Mouse (Mus musculus) embryonic facial prominence, embryonic 15.5 days (tissue): ENCODE measurements around the gene Arhgap25. TPM values are rescaled to one million over a fixed set of nuclear protein-coding genes. Genes with fewer than 3 reads are reported as not detected.
"Not testable (repeated sequence)": the region's sequence is repeated elsewhere in the genome, so short reads cannot be mapped to it uniquely, and the experiment has no call there.

ENCODE experiments used
- ATAC-seq: fragments of 200-750 bp; cut with Nextera tagmentation; 2 replicates; pipeline ENCODE4 v1.8.0; 2017; ENCODE audit warnings: low read depth, moderate TSS enrichment; ENCODE audit not compliant: insufficient number of reproducible peaks, low FRiP score, low TSS enrichment
- H3K27ac ChIP-seq: fragments of 300-500 bp; sonication (generic); replicated peaks from 2 replicates; pipeline ENCODE4 v1.5.1; 2015; ENCODE audit warnings: mild to moderate bottlenecking, inconsistent platforms
- H3K27me3 ChIP-seq: fragments of 300-500 bp; sonication (generic); 2 replicates; pipeline ENCODE4 v1.6.1; 2015; ENCODE audit warnings: inconsistent platforms
- H3K36me3 ChIP-seq: fragments of 300-500 bp; sonication (generic); 2 replicates; pipeline ENCODE4 v1.6.1; 2015; ENCODE audit warnings: mild to moderate bottlenecking, inconsistent platforms
- H3K4me1 ChIP-seq: fragments of 300-500 bp; sonication (generic); 2 replicates; pipeline ENCODE4 v1.6.1; 2015; ENCODE audit warnings: inconsistent platforms
- H3K4me2 ChIP-seq: fragments of 300-500 bp; sonication (generic); replicated peaks from 2 replicates; pipeline ENCODE4 v1.6.1; 2015; ENCODE audit warnings: mild to moderate bottlenecking, inconsistent platforms
- H3K4me3 ChIP-seq: fragments of 300-500 bp; sonication (generic); replicated peaks from 2 replicates; pipeline ENCODE4 v1.5.1; 2015; ENCODE audit warnings: mild to moderate bottlenecking, inconsistent platforms
- H3K9ac ChIP-seq: fragments of 300-500 bp; sonication (generic); 2 replicates; pipeline ENCODE4 v1.6.1; 2015; ENCODE audit warnings: inconsistent platforms
- H3K9me3 ChIP-seq: fragments of 300-500 bp; sonication (generic); replicated peaks from 2 replicates; pipeline ENCODE4 v1.6.1; 2016; ENCODE audit warnings: inconsistent platforms
- WGBS: fragments of 180-500 bp; shearing (Covaris S2); methylation state at CpG from one replicate; pipeline ENCODE4 v1.1.7; 2015; 5-methylcytosine and 5-hydroxymethylcytosine counted together
- polyA plus RNA-seq: library from polyadenylated mRNA; unstranded; fragments of >200 nt; fragmentation: Nextera tagmentation; extraction: Ambion mirVana; gene quantifications from 2 replicates; pipeline ENCODE4 v1.2.1, GENCODE M21; 2015

The Arhgap25 gene
- 8.3 and 10.0 TPM in 2 replicates for polyA plus RNA-seq

DNA sequence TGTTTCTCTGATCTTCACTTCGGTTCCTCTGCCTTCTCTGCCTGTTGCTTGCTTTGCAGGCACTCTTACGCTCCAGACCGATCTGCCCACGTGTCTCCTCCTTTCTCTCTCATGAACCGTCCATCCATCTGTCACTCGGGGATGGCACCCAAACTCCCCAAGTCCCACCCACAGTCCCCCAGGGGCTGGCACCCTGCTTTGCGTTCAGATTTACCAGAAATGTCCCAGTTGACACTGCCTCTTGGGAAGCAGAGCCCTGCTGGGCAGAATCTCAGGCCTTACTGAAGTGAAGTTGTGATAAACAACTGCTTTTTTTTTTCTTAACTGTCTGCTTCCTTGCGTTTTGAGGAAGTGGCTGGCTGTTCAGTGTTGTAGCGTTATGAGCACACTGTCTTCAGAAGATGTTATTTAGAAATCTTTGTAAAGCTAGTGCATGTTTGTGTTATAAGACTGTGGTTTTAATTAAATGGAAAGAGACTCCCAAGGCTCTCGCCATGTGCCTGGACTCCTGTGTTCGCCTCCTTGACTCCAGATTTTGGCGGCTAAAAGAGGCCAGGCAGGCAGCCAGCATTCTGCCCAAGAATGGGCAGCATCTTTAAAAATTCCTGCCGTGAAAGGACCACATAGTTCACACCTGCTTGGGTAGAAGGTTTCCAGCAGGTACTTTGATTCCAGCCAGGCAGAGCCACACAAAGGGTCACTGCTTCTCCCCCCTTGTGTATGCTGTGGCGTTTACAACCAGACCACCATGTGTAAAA, at the start of gene Arhgap25:
TSS of gene Arhgap25 (minus strand) at position 307 of the 758 bp plus-strand sequence.
- Histone ChIP-seq H3K27me3 (no peaks in the 10 kb centered on the region), H3K4me3 (no peak within 1 kb of the TSS), H3K9ac (no peak within 1 kb of the TSS), H3K36me3 (no peaks in the 10 kb centered on the region), H3K4me2 (no peak within 1 kb of the TSS), H3K27ac (peak within 1 kb of the TSS; percentile 65), H3K4me1 (0 out of 2 replicates have a peak, but pooled peaks cover 8% of the 10 kb centered on the region), H3K9me3 (no peaks in the 10 kb centered on the region)
- WGBS: 44% methylated on average over 14 of the region's 14 CpGs
- ATAC-seq: no peak

DNA sequence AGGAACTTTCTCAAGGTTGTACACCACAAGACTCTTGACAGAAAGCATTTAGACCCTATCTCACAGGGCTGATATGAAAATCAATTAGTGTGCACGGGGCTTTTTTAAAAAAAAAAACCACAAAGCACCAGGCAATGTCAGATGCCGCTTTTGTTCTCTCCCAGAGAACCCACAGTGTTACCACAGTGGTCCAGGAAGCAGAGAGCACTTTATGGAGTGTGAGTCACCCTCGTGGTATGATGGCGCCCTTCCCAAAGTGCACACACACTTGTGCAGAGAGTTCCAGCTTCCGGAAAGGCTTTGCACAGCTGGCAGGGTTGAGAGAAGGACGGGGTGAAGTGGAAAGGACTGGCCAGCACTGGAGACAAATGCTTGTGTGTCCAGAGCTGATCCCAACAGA, 49.4 kb upstream of the Arhgap25 start:
- Histone ChIP-seq H3K36me3 (no peaks in the 10 kb centered on the region), H3K27ac (no peak overlapping the region), H3K27me3 (no peaks in the 10 kb centered on the region), H3K4me1 (0 out of 2 replicates have a peak, but pooled peaks cover 7% of the 10 kb centered on the region), H3K9ac (no peak overlapping the region), H3K9me3 (no peaks in the 10 kb centered on the region), H3K4me3 (no peak overlapping the region), H3K4me2 (no peak overlapping the region)
- peak; percentile 60 for ATAC-seq
- 50% methylated on average over 6 of the region's 6 CpGs for WGBS

DNA sequence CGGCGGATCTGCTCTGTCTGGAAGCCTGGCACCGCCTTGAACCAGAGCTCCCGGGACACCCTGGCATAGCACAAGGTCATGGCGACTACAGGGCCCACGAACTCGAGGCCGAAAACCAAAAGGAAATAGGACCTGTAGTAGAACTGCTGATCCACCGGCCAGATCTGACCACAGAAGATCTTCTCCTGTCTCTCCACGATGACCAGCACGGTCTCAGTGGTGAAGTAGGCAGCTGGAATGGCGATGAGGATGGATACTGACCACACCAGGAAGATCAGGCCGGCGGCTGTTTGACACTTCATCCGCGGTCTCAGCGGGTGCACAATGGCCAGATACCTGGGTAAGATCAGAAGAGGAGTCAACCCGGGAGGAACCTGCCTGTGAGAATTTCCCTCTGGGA, 48.5 kb upstream of the Arhgap25 start:
- no peak overlapping the region for H3K27ac ChIP-seq
- ATAC-seq: no peak
- WGBS: 88% methylated on average over 18 of the region's 18 CpGs
- no peaks in the 10 kb centered on the region for H3K9me3 ChIP-seq
- H3K27me3 ChIP-seq: no peaks in the 10 kb centered on the region
- 0 out of 2 replicates have a peak, but pooled peaks cover 7% of the 10 kb centered on the region for H3K4me1 ChIP-seq
- no peaks in the 10 kb centered on the region for H3K36me3 ChIP-seq
- H3K4me2 ChIP-seq: no peak overlapping the region
- H3K4me3 ChIP-seq: no peak overlapping the region
- no peak overlapping the region for H3K9ac ChIP-seq

GRCm38 (mm10) chr6:87581071-87581470, 48.0 kb upstream of the Arhgap25 start:
- H3K36me3 ChIP-seq: no peaks in the 10 kb centered on the region
- H3K4me3 ChIP-seq: no peak overlapping the region
- no peak for ATAC-seq
- H3K27me3 ChIP-seq: no peaks in the 10 kb centered on the region
- no peaks in the 10 kb centered on the region for H3K9me3 ChIP-seq
- no peak overlapping the region for H3K27ac ChIP-seq
- H3K4me2 ChIP-seq: no peak overlapping the region
- no peak overlapping the region for H3K9ac ChIP-seq
- WGBS: 87% methylated on average over 15 of the region's 15 CpGs
- 0 out of 2 replicates have a peak, but pooled peaks cover 7% of the 10 kb centered on the region for H3K4me1 ChIP-seq

- 0 out of 2 replicates have a peak, but pooled peaks cover 7% of the 10 kb centered on the region for H3K4me1 ChIP-seq
- WGBS: 57% methylated on average over 9 of the region's 9 CpGs
- ATAC-seq: no peak
- H3K36me3 ChIP-seq: no peaks in the 10 kb centered on the region
- H3K27ac ChIP-seq: no peak overlapping the region
- H3K4me2 ChIP-seq: no peak overlapping the region
- H3K9me3 ChIP-seq: no peaks in the 10 kb centered on the region
- H3K9ac ChIP-seq: no peak overlapping the region
- no peaks in the 10 kb centered on the region for H3K27me3 ChIP-seq
- no peak overlapping the region for H3K4me3 ChIP-seq
Measured at GRCm38 (mm10) chr6:87578247-87578646, 45.2 kb upstream of the Arhgap25 start.

DNA sequence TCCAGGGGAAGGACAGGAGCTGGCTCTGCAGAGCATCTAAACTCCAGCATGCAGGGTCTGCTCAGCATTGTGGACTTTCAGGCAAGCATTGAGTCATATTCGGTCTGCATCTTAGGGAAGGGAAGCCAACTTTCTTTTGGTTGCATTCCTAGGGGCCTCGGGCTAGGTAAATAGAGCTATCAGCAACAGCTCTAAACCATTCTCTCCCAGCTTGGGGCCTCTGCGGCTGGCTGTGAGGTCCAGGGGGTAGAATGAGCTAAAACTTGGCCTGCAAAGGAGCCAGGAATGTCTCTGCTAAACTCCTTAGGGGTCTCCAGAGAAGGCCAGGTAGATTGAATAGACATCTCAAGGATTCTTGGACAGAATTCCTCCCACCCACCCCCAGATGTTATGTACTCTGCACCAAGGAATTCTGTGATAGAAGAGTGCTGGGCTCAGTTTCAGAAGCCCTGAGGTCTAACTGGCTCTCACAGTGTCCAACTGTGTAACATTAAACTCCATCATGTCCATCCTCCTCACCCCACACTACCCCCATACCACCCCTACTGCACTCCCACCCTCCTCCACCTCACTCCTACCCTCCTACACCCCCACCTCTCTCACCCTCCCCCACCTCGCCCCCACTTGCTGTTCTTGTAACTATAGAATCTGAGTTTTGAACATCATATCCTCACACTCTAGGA, 43.7 kb upstream of the Arhgap25 start:
- no peaks in the 10 kb centered on the region for H3K27me3 ChIP-seq
- no peak overlapping the region for H3K4me2 ChIP-seq
- H3K36me3 ChIP-seq: no peaks in the 10 kb centered on the region
- no peak overlapping the region for H3K27ac ChIP-seq
- WGBS: 45% methylated on average over 4 of the region's 4 CpGs
- no peaks in the 10 kb centered on the region for H3K4me1 ChIP-seq
- H3K9ac ChIP-seq: no peak overlapping the region
- H3K9me3 ChIP-seq: no peaks in the 10 kb centered on the region
- peak; percentile 67 for ATAC-seq
- H3K4me3 ChIP-seq: no peak overlapping the region

- ATAC-seq, H3K4me2 ChIP-seq, H3K4me1 ChIP-seq: not testable (repeated sequence)
Measured at GRCm38 (mm10) chr6:87571863-87572262, 38.8 kb upstream of the Arhgap25 start.

DNA sequence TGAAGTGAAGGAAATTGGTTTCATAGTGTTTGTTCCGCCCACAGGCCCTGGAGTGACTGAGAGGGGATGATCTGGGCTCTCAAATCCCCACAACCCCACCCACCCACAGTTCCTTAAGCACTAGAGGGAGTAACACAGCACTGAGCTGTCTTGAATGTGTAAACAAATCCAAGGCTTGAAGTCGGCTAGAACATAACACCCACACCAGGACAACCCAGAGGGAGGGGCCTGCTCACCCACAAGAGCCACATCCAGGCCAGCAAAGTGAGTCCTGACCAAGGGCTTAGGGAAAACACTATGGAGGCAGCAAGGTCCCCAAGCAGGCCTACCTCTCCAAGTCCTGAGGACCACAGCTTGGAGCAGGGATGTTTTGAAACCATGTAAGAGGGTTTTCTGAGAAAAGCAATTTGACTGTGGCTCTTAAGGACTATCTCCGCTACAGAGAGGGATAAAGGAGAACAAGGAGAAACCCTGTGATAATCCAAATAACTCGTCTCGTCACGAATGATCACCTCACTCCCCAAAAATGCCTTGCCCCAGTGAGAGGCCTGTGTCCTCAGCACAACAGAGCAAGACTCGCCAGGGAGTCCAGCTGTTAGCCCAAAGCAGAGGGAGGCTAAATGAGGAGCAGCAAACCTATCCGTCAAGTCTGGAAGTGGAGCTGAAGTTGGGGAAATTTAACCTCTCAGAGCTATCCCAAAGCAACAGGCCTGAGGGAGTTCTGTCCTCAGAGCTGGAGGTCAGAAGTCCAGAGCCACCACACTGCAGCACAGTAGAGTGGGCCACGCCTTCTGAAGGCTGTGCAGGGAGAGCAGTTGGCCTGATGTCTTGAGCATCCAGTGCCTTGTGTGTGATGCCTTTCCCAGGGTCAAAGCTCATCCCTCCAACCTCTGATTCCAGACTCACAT, 34.9 kb upstream of the Arhgap25 start:
- Histone ChIP-seq H3K4me1 (0 out of 2 replicates have a peak, but pooled peaks cover 2% of the 10 kb centered on the region), H3K4me3 (no peak overlapping the region)
- peak; percentile 80 for ATAC-seq

More at GRCm38 (mm10) chr6:87571863-87572262, 38.8 kb upstream of the Arhgap25 start:
- H3K27me3 ChIP-seq, H3K36me3 ChIP-seq, H3K27ac ChIP-seq, H3K9me3 ChIP-seq, H3K4me3 ChIP-seq, H3K9ac ChIP-seq: not testable (repeated sequence)

DNA sequence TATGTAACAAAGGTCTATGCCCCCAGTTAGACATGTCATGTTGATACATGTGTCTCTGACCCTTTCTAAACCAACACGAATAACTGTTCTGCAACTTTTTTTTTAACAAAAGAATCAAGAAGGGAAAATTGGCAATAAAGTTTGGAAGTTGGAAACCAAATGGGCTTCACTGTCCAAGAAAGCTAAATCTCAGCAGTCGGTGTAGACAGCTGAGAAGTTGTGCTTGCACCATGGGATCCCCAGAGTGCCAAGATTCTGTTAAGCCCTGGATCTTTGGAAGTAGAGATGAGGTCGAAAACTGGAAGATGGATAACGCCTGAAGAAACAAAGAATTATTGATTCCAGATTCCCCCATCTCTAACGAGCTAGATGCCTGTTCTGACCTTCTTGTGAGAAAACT, 32.1 kb upstream of the Arhgap25 start:
- no peak for ATAC-seq
- Histone ChIP-seq H3K36me3 (no peaks in the 10 kb centered on the region), H3K4me1 (0 out of 2 replicates have a peak, but pooled peaks cover 2% of the 10 kb centered on the region), H3K27me3 (no peaks in the 10 kb centered on the region), H3K9me3 (no peaks in the 10 kb centered on the region), H3K27ac (no peak overlapping the region), H3K9ac (no peak overlapping the region), H3K4me3 (no peak overlapping the region), H3K4me2 (no peak overlapping the region)
- WGBS: 54% methylated on average over 5 of the region's 5 CpGs

More for the DNA sequence above, 34.9 kb upstream of the Arhgap25 start:
- Histone ChIP-seq H3K27ac (0 out of 2 replicates have a peak overlapping the region, but pooled peaks have one; percentile 34), H3K9ac (no peak overlapping the region), H3K36me3 (no peaks in the 10 kb centered on the region), H3K4me2 (no peak overlapping the region), H3K27me3 (no peaks in the 10 kb centered on the region), H3K9me3 (no peaks in the 10 kb centered on the region)
- WGBS: 54% methylated on average over 9 of the region's 9 CpGs

DNA sequence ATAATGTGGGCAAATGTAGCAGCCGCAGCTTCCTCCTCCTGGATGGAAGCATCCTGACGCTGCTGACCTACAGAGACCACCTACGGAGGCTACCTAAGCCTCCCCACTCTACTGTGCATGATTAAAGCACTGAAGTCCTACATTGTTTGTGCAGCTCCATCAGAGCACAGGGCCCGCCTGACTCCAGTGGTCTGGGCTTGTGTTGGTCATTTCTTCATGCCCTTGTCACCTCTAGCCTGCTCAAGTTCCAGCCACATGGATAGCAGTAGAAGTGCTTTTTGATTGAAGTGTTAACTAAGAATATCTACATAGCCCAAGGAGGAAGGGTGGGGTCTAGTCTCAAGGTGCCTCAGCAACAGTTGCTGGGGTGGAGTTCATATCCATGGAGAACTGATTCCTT, 31.3 kb upstream of the Arhgap25 start:
- no peak overlapping the region for H3K27ac ChIP-seq
- no peak overlapping the region for H3K4me3 ChIP-seq
- H3K36me3 ChIP-seq: no peaks in the 10 kb centered on the region
- no peaks in the 10 kb centered on the region for H3K27me3 ChIP-seq
- H3K9me3 ChIP-seq: no peaks in the 10 kb centered on the region
- no peak overlapping the region for H3K4me2 ChIP-seq
- 88% methylated on average over 4 of the region's 4 CpGs for WGBS
- 0 out of 2 replicates have a peak, but pooled peaks cover 2% of the 10 kb centered on the region for H3K4me1 ChIP-seq
- ATAC-seq: no peak
- no peak overlapping the region for H3K9ac ChIP-seq

GRCm38 (mm10) chr6:87553724-87554123, 20.7 kb upstream of the Arhgap25 start:
- no peaks in the 10 kb centered on the region for H3K4me1 ChIP-seq
- H3K27ac ChIP-seq: no peak overlapping the region
- no peak for ATAC-seq
- no peak overlapping the region for H3K9ac ChIP-seq
- H3K4me2 ChIP-seq: no peak overlapping the region
- H3K9me3 ChIP-seq: no peaks in the 10 kb centered on the region
- WGBS: 77% methylated on average over 3 of the region's 3 CpGs
- no peaks in the 10 kb centered on the region for H3K27me3 ChIP-seq
- H3K4me3 ChIP-seq: no peak overlapping the region
- H3K36me3 ChIP-seq: no peaks in the 10 kb centered on the region
